Mouse (Mus musculus): ENCODE results near the gene Iqgap2. TPM values are rescaled to one million over a fixed set of nuclear protein-coding genes. Genes with fewer than 3 reads are reported as not detected.

Gene Iqgap2
- total RNA-seq, 4 experiments from 2014 or later, result 2.5 to 4.9 (median 4.0) TPM

DNA sequence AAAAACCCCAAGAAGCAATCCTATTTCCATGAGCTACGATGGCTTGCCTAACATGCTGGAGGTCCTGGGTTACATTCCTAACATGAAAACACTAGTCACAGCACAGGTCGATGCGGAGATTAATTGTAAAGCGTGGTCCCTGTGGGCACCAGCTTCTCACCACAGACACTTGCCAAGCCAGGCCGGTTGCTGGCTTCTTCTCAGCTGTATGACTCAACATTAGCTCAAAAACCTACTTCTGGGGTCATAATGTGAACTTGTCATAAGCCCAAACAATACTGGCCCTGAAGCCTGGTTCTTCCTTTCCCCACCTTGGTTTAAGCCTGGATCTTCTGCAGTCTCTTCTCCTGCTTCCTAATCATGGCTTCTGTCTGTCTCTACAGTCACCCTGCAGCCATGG, 306.8 kb downstream of the Iqgap2 start:
- no peak for DNase-seq (ENCODE audit: low spot score)

GRCm38 (mm10) chr13:95583237-95584189, 308.2 kb downstream of the Iqgap2 start:
- DNase-seq (ENCODE audit: low spot score), result no peak

- no peak for DNase-seq (ENCODE audit: low spot score)
These were observed 309.9 kb downstream of the Iqgap2 start for GRCm38 (mm10) chr13:95581850-95582249.

GRCm38 (mm10) chr13:95578016-95578697, 313.6 kb downstream of the Iqgap2 start:
- no peak for DNase-seq (ENCODE audit: low spot score)

Other genes with a start within 250 kb of the Iqgap2 start
- under 1 TPM in 2 of 4 experiments, not detected in 2; 0.19 to 0.32 TPM for gene F2rl2, start 195.1 kb downstream of the Iqgap2 start, total RNA-seq (2022)
- 10 to 100 TPM; 13.3 to 15.6 (median 14.5) TPM for gene Gm20075, start 189.5 kb upstream of the Iqgap2 start, total RNA-seq (2022)
- gene Gm17190, start 190.1 kb upstream of the Iqgap2 start, total RNA-seq (2022), result not detected
- gene Sv2c, start 240.7 kb upstream of the Iqgap2 start, total RNA-seq (2022), result under 1 TPM; 0.25 to 0.83 (median 0.35) TPM